ENCODE assay signal across 8 mouse cellular contexts in genomic region chr2:164460745-164461551, GRCm38 (mm10). TPM values are rescaled to one million over a fixed set of nuclear protein-coding genes. Genes with fewer than 3 reads are reported as not detected.
DNase-seq lines count a peak whose midpoint lies in the region; ATAC-seq lines count a peak whose summit lies in the region.

Gene Gm20458 (plus strand): TSS chr2:164460967.

- H3K27me3 ChIP-seq in hindbrain, embryonic 12.5 days: no peaks in the 10 kb centered on the region

- H3K4me3 ChIP-seq in hindbrain, embryonic 12.5 days: peak within 1 kb of the TSS; percentile 87

- H3K27ac ChIP-seq in hindbrain, embryonic 12.5 days: peak within 1 kb of the TSS; percentile 95

- peak; percentile 99 for ATAC-seq in hindbrain, embryonic 12.5 days (ENCODE audit: low FRiP score)

- H3K4me2 ChIP-seq in hindbrain, embryonic 12.5 days (replicated peaks): peak within 1 kb of the TSS; percentile 83

- H3K9ac ChIP-seq in hindbrain, embryonic 12.5 days: peak within 1 kb of the TSS; percentile 82

- no peaks in the 10 kb centered on the region for H3K9me3 ChIP-seq in hindbrain, embryonic 12.5 days (replicated peaks)

- WGBS in hindbrain, embryonic 12.5 days: under 1% methylated on average over 75 of the region's 79 CpGs

- DNase-seq in NIH3T3 (ENCODE audit: low read depth): peak; percentile 98
- DNase-seq in cerebellum, postnatal 10 days: peak; percentile 97
- DNase-seq in frontal cortex, postnatal 10 days (ENCODE audit: low spot score in 2 of 2): peak; percentile 95 to 96
- peak; percentile 95 to 99 for DNase-seq in layer of hippocampus, postnatal 14 days (ENCODE audit: low spot score in 2 of 2)
- DNase-seq in lung, postnatal 14 days: peak; percentile 96
- peak; percentile 98 for DNase-seq in retina, adult 2 months (ENCODE audit: low read depth, low spot score)
- DNase-seq in thymus, postnatal 36 days: peak; percentile 91 to 96

- peaks cover 23% of the 10 kb centered on the region for H3K4me1 ChIP-seq in hindbrain, embryonic 12.5 days

- peaks cover 29% of the 10 kb centered on the region for H3K36me3 ChIP-seq in hindbrain, embryonic 12.5 days

RNA-seq across cellular contexts. Expression of gene Gm20458, which starts in this region (rescaled TPM):
- 1.2 and 5.7 TPM in 2 replicates for polyA plus RNA-seq in hindbrain, embryonic 12.5 days (2016; fragmentation: Nextera tagmentation; extraction: Ambion mirVana)
- total RNA-seq in layer of hippocampus, postnatal 14 days (2021): 10 to 100 TPM; 12.7 to 18.8 TPM

Comparison
In these comparisons a context has a peak if more than half of its experiments do, and no peak if none do; other contexts are left out.
1. Peak in every context shown above with its lines: DNase-seq, ATAC-seq, H3K4me3 ChIP-seq and H3K27ac ChIP-seq.